Mouse (Mus musculus): ENCODE measurements at regions not wholly inside any gene's neighbourhood (a gene's known extent, or its start where the extent isn't known, plus 50 kb on each side); places are given as distances from the start of the nearest gene placed in this dataset.

DNA sequence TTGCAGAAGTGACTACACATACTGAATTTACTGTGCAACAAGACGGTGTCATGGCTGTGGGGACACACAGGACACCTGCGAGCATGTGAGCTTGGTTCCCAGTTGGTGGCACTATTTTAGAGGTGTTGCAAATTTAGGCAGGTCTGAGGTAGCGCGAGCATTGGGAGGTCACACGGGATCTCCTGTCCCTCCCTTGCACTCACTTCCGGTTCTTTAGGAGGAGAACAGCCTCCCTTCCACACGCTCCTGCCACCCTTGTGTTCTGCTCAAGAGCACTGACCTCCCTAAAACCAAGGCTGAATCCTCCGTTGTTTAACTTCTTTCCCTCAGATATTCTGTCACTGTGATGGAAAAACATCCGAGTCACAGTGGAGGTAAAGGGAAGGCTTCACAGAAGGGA is 227.3 kb upstream of the Bmper start:
- TF ChIP-seq CTCF (IDR thresholded peaks at IDR 0.05; ENCODE audit: control insufficient read depth, insufficient read depth, low read length) (no peak), POLR2A (IDR thresholded peaks at IDR 0.05; ENCODE audit: borderline replicate concordance, control insufficient read depth, low read depth, low read length) (no peak)

Data from bone marrow, adult 2 months (tissue).